Mouse (Mus musculus): ENCODE measurements around the gene Fam53b.

DNA sequence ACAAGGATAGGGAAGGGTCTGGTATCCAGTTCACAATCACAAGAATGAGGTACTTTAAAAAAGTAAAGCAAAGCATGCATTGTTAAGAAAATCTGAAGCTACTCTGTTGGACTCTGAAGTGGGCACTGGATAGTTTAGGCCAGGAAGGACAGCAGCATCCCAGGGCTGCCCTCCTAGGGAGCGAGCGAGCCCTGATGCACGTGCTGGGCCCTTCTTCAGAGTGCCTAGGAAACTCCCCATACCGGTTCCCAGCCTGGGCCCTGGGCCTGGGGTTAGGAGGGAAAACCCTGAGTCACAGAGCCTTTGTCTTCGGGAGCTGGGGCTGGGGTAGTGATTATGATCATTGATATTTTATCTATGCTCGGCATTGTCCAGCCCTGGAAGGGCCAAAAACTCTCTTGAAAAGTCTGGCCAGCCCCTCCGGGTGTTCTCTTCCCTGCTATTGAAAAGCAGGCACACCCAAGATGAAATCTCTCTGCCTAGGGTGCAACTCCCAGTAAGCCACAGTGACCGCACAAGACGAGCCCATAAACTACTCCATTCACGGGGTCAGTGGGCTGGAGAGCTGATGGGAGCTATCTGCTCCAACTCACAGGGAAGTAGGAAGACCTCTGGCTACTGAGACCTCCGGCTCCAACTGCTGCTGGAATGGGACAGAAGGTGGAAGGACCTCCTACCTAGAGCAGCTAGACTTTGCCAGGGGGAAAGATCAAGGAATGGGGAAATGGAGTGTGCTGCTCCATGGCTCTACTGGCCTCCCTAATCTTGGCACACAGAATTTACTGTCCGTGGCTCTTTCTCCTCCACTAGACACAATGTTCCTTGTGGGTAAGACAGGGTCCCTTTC, 45.0 kb downstream of the Fam53b start:
- no peak for TF ChIP-seq CTCF (IDR thresholded peaks at IDR 0.05; ENCODE audit: insufficient read depth, low read length)
- TF ChIP-seq POLR2A (IDR thresholded peaks at IDR 0.05; ENCODE audit: borderline replicate concordance, extremely low read depth, low read depth, low read length), result no peak

Data from lung, adult 2 months (tissue).